Mouse (Mus musculus) G1E (cell line): ENCODE measurements around the gene Bri3.

Experiments used
- CTCF ChIP-seq: IDR thresholded peaks from 2 replicates; pipeline ENCODE4 v1.5.1; 2012; ENCODE audit warnings: low read depth, low read length, inconsistent platforms, mixed read lengths
- GATA1 ChIP-seq: IDR thresholded peaks from 2 replicates; pipeline ENCODE4 v1.6.1; 2012; ENCODE audit warnings: borderline replicate concordance, low read length, inconsistent platforms, mixed read lengths

DNA sequence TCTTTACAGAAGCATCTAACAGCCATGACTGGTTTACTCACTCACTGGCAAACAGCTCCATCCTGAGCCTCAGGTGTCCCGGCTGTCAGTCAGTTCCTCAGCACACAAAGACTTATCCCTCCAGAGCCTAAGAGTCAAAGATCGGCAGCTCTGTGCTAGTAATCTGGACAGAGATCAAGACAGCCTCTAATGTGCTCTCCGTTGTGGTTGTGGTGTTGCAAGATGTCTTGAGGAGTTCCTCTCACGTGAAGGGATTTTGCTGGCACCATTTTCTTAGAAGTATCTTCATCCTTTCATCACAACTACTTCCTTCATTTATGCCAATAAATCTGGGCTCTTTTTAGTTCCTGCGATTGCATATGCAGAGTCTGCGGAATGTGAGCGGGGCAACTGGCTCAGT is 67.9 kb downstream of the Bri3 start:
- no peak for TF ChIP-seq GATA1
- no peak for TF ChIP-seq CTCF
